Mouse (Mus musculus) E14TG2a.4 (cell line): ENCODE results near the gene Gm45213.

Source experiments
- H3K27me3 ChIP-seq: 2 replicates; pipeline ENCODE4 v1.6.1; 2014; ENCODE audit warnings: low read length, control low read depth; ENCODE audit not compliant: insufficient read depth
- H3K36me3 ChIP-seq: 2 replicates; pipeline ENCODE4 v1.6.1; 2014; ENCODE audit warnings: low read length, control low read depth; ENCODE audit not compliant: insufficient read depth
- H3K4me1 ChIP-seq: replicated peaks from 2 replicates; pipeline ENCODE4 v1.6.1; 2014; ENCODE audit warnings: low read depth, low read length, control low read depth
- H3K4me3 ChIP-seq: replicated peaks from 2 replicates; pipeline ENCODE4 v1.5.1; 2014; ENCODE audit warnings: mild to moderate bottlenecking, low read length
- H3K9me3 ChIP-seq: 2 replicates; pipeline ENCODE4 v1.6.1; 2014; ENCODE audit warnings: low read length, control low read depth
- CTCF ChIP-seq: conservative IDR thresholded peaks from 2 replicates; pipeline ENCODE4 v1.5.1; 2014; ENCODE audit warnings: low read length
- NANOG ChIP-seq: IDR thresholded peaks from 2 replicates; pipeline ENCODE4 v1.6.1; 2014; ENCODE audit warnings: borderline replicate concordance, low read length, mixed read lengths
- POU5F1 ChIP-seq: IDR thresholded peaks from 2 replicates; pipeline ENCODE4 v1.6.1; 2014; ENCODE audit warnings: low read length, borderline replicate concordance

Gene Gm45213

DNA sequence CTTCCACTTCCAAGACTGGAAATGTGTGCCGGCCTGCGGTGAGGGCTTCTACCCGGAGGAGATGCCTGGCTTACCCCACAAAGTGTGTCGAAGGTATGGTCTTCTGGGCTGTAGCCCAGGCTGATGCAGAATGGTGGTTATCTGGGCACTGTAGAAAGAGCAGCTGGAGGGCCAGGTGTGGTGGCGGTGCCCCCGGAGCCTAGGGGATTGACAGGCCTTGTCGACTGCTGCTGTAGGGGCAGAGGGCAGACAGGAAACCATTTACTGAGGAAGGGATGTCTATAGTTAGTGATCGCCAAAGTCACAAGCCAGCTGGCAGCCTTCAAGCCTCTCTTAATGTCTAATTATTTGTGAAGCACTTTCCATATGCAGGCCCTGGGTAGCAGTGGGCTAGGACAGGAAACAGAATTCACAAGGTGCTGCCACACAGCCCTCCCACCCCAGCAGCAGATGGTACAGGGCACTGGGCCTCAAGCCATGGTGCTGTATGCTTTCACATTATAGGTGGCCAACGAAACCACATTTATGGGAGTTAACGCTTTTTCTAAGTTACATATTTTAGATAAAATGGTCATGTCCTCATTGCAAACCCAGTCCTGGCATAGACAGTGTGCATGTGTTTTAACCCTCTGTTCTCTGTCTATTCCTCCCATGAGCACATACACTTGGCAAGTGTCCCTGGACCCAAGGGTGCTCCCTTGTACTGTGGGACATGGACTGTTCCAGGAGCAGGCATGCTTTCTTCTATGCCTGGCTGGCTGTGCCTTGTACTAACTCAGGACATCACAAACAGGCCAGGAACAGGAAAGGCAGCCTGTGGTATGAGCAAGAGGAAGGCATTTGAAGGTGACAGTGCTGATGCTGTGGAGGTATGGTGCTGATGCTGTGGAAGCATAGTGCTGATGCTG, at the start of gene Gm45213:
TSS of gene Gm45213 (plus strand) at position 51 of the 908 bp plus-strand sequence.
- Histone ChIP-seq H3K36me3 (peaks cover 60% of the 10 kb centered on the region), H3K9me3 (peaks cover 25% of the 10 kb centered on the region), H3K27me3 (no peaks in the 10 kb centered on the region), H3K4me1 (no peaks in the 10 kb centered on the region), H3K4me3 (no peak within 1 kb of the TSS)
- TF ChIP-seq POU5F1 (no peak), CTCF (no peak)

DNA sequence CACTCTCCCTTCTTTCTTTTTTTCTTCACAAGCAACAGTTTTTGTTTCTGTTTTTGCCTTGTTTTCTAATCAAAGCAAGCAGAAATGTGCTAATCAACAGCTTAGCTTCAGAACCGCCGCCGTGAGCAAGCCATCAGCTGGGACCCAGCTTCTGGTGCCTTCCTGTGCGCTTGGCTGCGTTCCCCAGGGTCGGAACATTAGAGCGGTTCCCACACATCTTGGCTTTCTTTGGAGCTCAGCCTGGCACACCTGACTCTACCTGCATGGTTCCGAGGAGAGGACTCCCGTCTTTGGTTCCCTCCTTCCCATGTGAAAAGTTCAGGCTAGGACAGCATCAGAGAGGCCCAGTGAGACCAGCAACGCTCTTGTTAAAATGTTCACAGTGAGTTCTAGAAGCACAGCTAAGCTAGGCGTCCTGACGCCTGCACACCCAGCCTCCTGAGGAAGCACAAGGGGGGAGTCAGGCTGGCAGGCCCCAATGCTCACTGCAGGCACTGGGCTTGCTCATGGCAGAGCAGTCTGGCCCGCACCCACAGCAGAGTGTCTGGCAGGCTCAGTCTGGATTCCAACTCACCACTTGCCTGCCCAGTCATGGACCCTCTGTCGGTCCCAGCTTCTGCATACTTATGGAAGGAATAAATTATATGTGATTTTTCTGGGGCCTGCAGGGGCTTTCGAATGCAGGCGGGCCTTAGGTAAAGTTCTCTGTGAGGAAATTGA, 42.2 kb upstream of the Gm45213 start:
- Histone ChIP-seq H3K27me3 (no peaks in the 10 kb centered on the region), H3K36me3 (0 out of 2 replicates have a peak, but pooled peaks cover 5% of the 10 kb centered on the region), H3K4me1 (peaks cover 6% of the 10 kb centered on the region; the same call in 1 of the 2 replicates), H3K9me3 (no peaks in the 10 kb centered on the region), H3K4me3 (no peak overlapping the region)
- TF ChIP-seq CTCF (no peak), NANOG (no peak), POU5F1 (no peak)

- TF ChIP-seq POU5F1 = no peak
- TF ChIP-seq NANOG = no peak
- TF ChIP-seq CTCF = no peak
- 0 out of 2 replicates have a peak, but pooled peaks cover 5% of the 10 kb centered on the region for H3K36me3 ChIP-seq
- no peak overlapping the region for H3K4me3 ChIP-seq
- H3K9me3 ChIP-seq = no peaks in the 10 kb centered on the region
- H3K4me1 ChIP-seq = peaks cover 6% of the 10 kb centered on the region; the same call in 1 of the 2 replicates
- no peaks in the 10 kb centered on the region for H3K27me3 ChIP-seq
These were observed 41.6 kb upstream of the Gm45213 start for GRCm38 (mm10) chr7:66001797-66002196.

DNA sequence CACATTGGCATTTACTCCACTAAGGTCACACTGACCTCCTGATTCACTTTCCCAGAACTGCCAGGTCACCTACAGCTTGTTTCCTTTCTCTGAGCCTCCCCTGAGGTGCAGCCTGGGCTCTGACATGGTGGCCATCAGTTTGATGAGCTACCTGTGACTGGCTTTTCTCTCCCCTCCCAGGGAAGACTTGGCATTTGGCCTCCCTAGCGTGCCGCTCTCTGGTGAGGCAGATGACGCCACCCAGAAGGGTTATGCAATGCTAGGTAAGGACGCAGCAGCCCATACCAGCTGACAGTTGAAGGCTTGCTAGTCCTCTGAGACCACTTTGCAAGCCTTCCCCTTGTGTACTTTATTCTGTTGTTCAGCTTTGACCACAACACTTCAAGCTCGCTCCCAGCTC, 40.0 kb upstream of the Gm45213 start:
- Histone ChIP-seq H3K27me3 (no peaks in the 10 kb centered on the region), H3K9me3 (no peaks in the 10 kb centered on the region), H3K36me3 (0 out of 2 replicates have a peak, but pooled peaks cover 5% of the 10 kb centered on the region), H3K4me1 (peaks cover 6% of the 10 kb centered on the region; the same call in 1 of the 2 replicates), H3K4me3 (no peak overlapping the region)
- TF ChIP-seq POU5F1 (no peak), NANOG (no peak), CTCF (no peak)

- no peak overlapping the region for H3K4me3 ChIP-seq
- no peak for TF ChIP-seq CTCF
- TF ChIP-seq POU5F1 = no peak
- no peak for TF ChIP-seq NANOG
- peaks cover 6% of the 10 kb centered on the region; the same call in 1 of the 2 replicates for H3K4me1 ChIP-seq
- no peaks in the 10 kb centered on the region for H3K9me3 ChIP-seq
- 0 out of 2 replicates have a peak, but pooled peaks cover 9% of the 10 kb centered on the region for H3K36me3 ChIP-seq
- H3K27me3 ChIP-seq = no peaks in the 10 kb centered on the region
These were observed 39.4 kb upstream of the Gm45213 start for GRCm38 (mm10) chr7:66003865-66004638.

GRCm38 (mm10) chr7:66005066-66005465, 38.3 kb upstream of the Gm45213 start:
- TF ChIP-seq POU5F1 (no peak), NANOG (no peak)
- H3K9me3 ChIP-seq = no peaks in the 10 kb centered on the region
- H3K36me3 ChIP-seq = peaks cover 13% of the 10 kb centered on the region; the same call in 1 of the 2 replicates
- peaks cover 6% of the 10 kb centered on the region; the same call in 1 of the 2 replicates for H3K4me1 ChIP-seq
- no peak overlapping the region for H3K4me3 ChIP-seq
- H3K27me3 ChIP-seq = no peaks in the 10 kb centered on the region

DNA sequence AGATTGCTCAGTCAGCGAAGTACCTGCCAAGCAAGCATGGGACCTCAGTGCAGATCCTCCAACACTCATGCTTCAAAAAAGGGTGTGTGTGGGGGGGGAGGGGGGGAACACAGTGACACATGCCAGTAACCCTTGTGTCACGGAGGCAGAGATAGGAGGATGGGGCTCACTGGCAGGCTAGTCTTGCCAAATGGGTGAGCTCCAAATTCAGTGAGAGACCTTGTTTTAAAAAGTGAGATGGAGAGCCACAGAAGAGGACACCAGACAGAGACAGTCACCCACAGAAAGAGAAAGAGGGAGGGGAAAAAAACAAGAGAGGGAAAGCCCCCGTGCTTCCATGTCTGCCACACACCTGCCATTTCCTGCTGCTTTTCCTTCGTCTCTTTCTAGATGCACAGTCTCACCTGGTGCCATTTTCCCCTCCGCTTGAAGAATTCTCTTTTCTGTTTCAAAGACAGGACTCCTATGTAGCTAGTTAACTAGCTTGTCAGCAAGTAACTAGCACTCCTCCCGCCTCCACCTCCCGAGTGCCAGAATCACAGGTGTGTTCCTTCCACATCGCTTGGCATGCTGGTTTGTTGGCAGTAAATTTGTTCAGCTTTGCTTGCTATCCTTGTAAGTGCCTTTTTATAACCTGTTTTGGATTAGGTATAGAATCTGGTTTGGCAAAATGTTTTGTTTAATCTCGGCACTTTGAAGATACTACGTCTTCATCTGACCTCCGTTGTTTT, 35.1 kb upstream of the Gm45213 start:
- no peak overlapping the region for H3K4me3 ChIP-seq
- H3K27me3 ChIP-seq = no peaks in the 10 kb centered on the region
- H3K4me1 ChIP-seq = peaks cover 9% of the 10 kb centered on the region
- peaks cover 10% of the 10 kb centered on the region; the same call in 1 of the 2 replicates for H3K36me3 ChIP-seq
- no peak for TF ChIP-seq CTCF
- no peak for TF ChIP-seq NANOG
- TF ChIP-seq POU5F1 = no peak
- no peaks in the 10 kb centered on the region for H3K9me3 ChIP-seq

GRCm38 (mm10) chr7:66008892-66009273, 34.5 kb upstream of the Gm45213 start:
- Histone ChIP-seq H3K36me3 (peaks cover 10% of the 10 kb centered on the region; the same call in 1 of the 2 replicates), H3K27me3 (no peaks in the 10 kb centered on the region), H3K4me1 (peaks cover 9% of the 10 kb centered on the region), H3K9me3 (no peaks in the 10 kb centered on the region), H3K4me3 (no peak overlapping the region)
- TF ChIP-seq NANOG (no peak), CTCF (no peak), POU5F1 (no peak)
